Mouse (Mus musculus) heart, embryonic 13.5 days (tissue): ENCODE data around the gene Aamp. TPM values are rescaled to one million over a fixed set of nuclear protein-coding genes. Genes with fewer than 3 reads are reported as not detected.

ENCODE experiments used
- ATAC-seq: fragments of 200-750 bp; cut with Nextera tagmentation; 2 replicates; pipeline ENCODE4 v1.8.0; 2017; ENCODE audit warnings: moderate TSS enrichment; ENCODE audit not compliant: insufficient number of reproducible peaks, low FRiP score, low TSS enrichment; ENCODE audit errors: extremely low read depth
- H3K27ac ChIP-seq: fragments of 300-500 bp; sonication (generic); replicated peaks from 2 replicates; pipeline ENCODE4 v1.5.1; 2015; ENCODE audit warnings: moderate library complexity, mild to moderate bottlenecking, inconsistent platforms
- H3K27me3 ChIP-seq: fragments of 300-500 bp; sonication (generic); replicated peaks from 2 replicates; pipeline ENCODE4 v1.6.1; 2015; ENCODE audit warnings: mild to moderate bottlenecking, inconsistent platforms
- H3K36me3 ChIP-seq: fragments of 300-500 bp; sonication (generic); 2 replicates; pipeline ENCODE4 v1.6.1; 2015; ENCODE audit warnings: mild to moderate bottlenecking, inconsistent platforms
- H3K4me1 ChIP-seq: fragments of 300-500 bp; sonication (generic); 2 replicates; pipeline ENCODE4 v1.6.1; 2015; ENCODE audit warnings: inconsistent platforms
- H3K4me2 ChIP-seq: fragments of 300-500 bp; sonication (generic); 2 replicates; pipeline ENCODE4 v1.6.1; 2015; ENCODE audit warnings: inconsistent platforms, mild to moderate bottlenecking, moderate library complexity
- H3K4me3 ChIP-seq: fragments of 300-500 bp; sonication (generic); 2 replicates; pipeline ENCODE4 v1.5.1; 2015; ENCODE audit warnings: moderate library complexity, mild to moderate bottlenecking, inconsistent platforms
- H3K9ac ChIP-seq: fragments of 300-500 bp; sonication (generic); 2 replicates; pipeline ENCODE4 v1.6.1; 2015; ENCODE audit warnings: inconsistent platforms, mild to moderate bottlenecking, moderate library complexity
- H3K9me3 ChIP-seq: fragments of 300-500 bp; sonication (generic); 2 replicates; pipeline ENCODE4 v1.6.1; 2016; ENCODE audit warnings: inconsistent platforms
- WGBS: fragments of 180-500 bp; shearing (Covaris S2); methylation state at CpG from one replicate; pipeline ENCODE4 v1.1.7; 2015; ENCODE audit warnings: mixed read lengths; 5-methylcytosine and 5-hydroxymethylcytosine counted together
- polyA plus RNA-seq: library from polyadenylated mRNA; unstranded; fragments of >200 nt; fragmentation: Nextera tagmentation; extraction: Ambion mirVana; gene quantifications from 2 replicates; pipeline ENCODE4 v1.2.1, GENCODE M21; 2015

Gene Aamp
- polyA plus RNA-seq, 1 experiment from 2014 or later, result 164 TPM

DNA sequence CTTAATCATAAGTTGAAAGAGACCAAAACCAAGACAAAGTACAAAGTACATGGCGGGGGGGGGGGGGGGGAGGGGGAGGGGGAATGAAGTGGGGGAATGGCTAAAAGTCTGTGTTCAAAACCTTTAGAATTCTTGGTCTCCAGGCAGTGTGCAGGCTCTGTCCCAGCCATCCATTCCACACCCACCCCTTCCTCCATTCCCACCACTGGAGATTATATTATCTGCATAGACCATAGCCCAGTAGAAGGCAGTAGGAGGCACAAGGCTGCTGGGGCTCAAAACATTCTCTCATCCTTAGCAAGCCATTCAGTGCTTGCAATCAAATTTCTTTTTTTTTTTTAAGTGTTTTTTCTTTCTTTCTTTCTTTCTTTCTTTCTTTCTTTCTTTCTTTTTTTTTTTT, 53.5 kb downstream of the Aamp start:
- Histone ChIP-seq H3K4me3 (no peak overlapping the region), H3K9ac (no peak overlapping the region), H3K4me2 (no peak overlapping the region), H3K27me3 (no peaks in the 10 kb centered on the region), H3K9me3 (no peaks in the 10 kb centered on the region), H3K36me3 (no peaks in the 10 kb centered on the region), H3K4me1 (peaks cover 8% of the 10 kb centered on the region; the same call in 1 of the 2 replicates), H3K27ac (no peak overlapping the region)
- WGBS, result 60% methylated on average over 1 of the region's 1 CpGs
- no peak for ATAC-seq

DNA sequence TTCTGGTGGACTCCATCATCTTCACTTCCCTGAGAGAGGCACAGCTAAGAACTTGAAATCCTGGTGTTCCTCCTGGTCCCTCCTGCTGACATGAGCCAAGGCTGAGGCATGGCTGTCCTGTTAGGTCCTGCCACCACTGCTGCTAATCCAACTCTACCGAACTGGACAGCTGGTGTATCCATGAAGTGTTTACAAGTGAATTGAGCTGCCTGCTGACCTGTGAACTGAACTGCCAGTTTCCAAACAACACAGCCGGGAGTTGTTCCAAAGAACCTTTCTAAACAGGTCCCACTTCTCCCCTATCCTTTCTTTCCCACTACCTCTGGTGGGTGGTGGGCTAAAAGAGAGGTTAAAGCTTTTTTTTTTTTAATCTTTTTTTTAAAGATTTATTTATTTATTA, 54.6 kb downstream of the Aamp start:
- H3K4me3 ChIP-seq, result no peak overlapping the region
- peaks cover 6% of the 10 kb centered on the region; the same call in 1 of the 2 replicates for H3K4me1 ChIP-seq
- ATAC-seq, result no peak
- H3K27me3 ChIP-seq, result no peaks in the 10 kb centered on the region
- no peaks in the 10 kb centered on the region for H3K36me3 ChIP-seq
- H3K27ac ChIP-seq, result no peak overlapping the region
- 75% methylated on average over 2 of the region's 2 CpGs for WGBS
- H3K9me3 ChIP-seq, result no peaks in the 10 kb centered on the region
- H3K4me2 ChIP-seq, result no peak overlapping the region
- H3K9ac ChIP-seq, result no peak overlapping the region

Other genes with a start within 250 kb of the Aamp start
- 100 and 105 TPM in 2 replicates for gene Tns1, start 160.3 kb downstream of the Aamp start, polyA plus RNA-seq
- gene Rufy4, start 159.2 kb downstream of the Aamp start, polyA plus RNA-seq, result 0.20 and 0.48 TPM in 2 replicates
- 0.09 TPM in 1 of 2 replicates, not detected in the other for gene Cxcr2, start 130.7 kb downstream of the Aamp start, polyA plus RNA-seq
- not detected in 2 replicates for gene Cxcr1, start 90.1 kb downstream of the Aamp start, polyA plus RNA-seq
- 400 and 438 TPM in 2 replicates for gene Arpc2, start 48.7 kb downstream of the Aamp start, polyA plus RNA-seq
- 0.36 and 0.64 TPM in 2 replicates for gene Gpbar1, start 6.2 kb downstream of the Aamp start, polyA plus RNA-seq
- 227 and 252 TPM in 2 replicates for gene Pnkd, start 192 bp upstream of the Aamp start, polyA plus RNA-seq
- 42.0 and 42.7 TPM in 2 replicates for gene Tmbim1, start 20.9 kb upstream of the Aamp start, polyA plus RNA-seq
- gene Catip, start 77.4 kb upstream of the Aamp start, polyA plus RNA-seq, result 0.33 and 0.38 TPM in 2 replicates
- 2.8 and 3.1 TPM in 2 replicates for gene Slc11a1, start 90.5 kb upstream of the Aamp start, polyA plus RNA-seq
- 57.3 and 60.4 TPM in 2 replicates for gene Ctdsp1, start 106.8 kb upstream of the Aamp start, polyA plus RNA-seq
- gene Vil1, start 124.6 kb upstream of the Aamp start, polyA plus RNA-seq, result 0.19 and 0.45 TPM in 2 replicates
- gene Cnot9, start 221.3 kb upstream of the Aamp start, polyA plus RNA-seq, result 31.7 and 33.6 TPM in 2 replicates